Mouse (Mus musculus) C2C12 (cell line): ENCODE measurements around the gene Tbl3. TPM values are rescaled to one million over a fixed set of nuclear protein-coding genes. Genes with fewer than 3 reads are reported as not detected.

Source experiments
- H3K27me3 ChIP-seq: one replicate; pipeline ENCODE4 v1.6.1; 2011; ENCODE audit not compliant: control insufficient read depth, insufficient read depth, insufficient read length
- H3K36me3 ChIP-seq: one replicate; pipeline ENCODE4 v1.6.1; 2011; ENCODE audit not compliant: control insufficient read depth, insufficient read depth
- H3K4me3 ChIP-seq: one replicate; pipeline ENCODE4 v1.5.1; 2011; ENCODE audit warnings: mild to moderate bottlenecking, control low read depth; ENCODE audit not compliant: poor library complexity, insufficient read depth, severe bottlenecking
- H3K79me2 ChIP-seq: one replicate; pipeline ENCODE4 v1.6.1; 2011; ENCODE audit not compliant: control insufficient read depth, insufficient read depth
- H3K79me3 ChIP-seq: one replicate; pipeline ENCODE4 v1.6.1; 2011; ENCODE audit warnings: low read depth, control low read depth
- H3ac ChIP-seq: one replicate; pipeline ENCODE3; 2011; ENCODE audit warnings: low read depth; ENCODE audit not compliant: control insufficient read depth, insufficient read length
- CEBPB ChIP-seq: IDR thresholded peaks from one replicate; pipeline ENCODE4 v1.6.1; 2011; ENCODE audit warnings: low read depth, mild to moderate bottlenecking, control low read depth, moderate library complexity
- CTCF ChIP-seq: IDR thresholded peaks from one replicate; pipeline ENCODE4 v1.5.1; 2011; ENCODE audit not compliant: control insufficient read depth, insufficient read depth, insufficient read length
- FOSL1 ChIP-seq: IDR thresholded peaks from one replicate; pipeline ENCODE4 v1.8.0; 2011; ENCODE audit warnings: mild to moderate bottlenecking, low read length; ENCODE audit not compliant: poor library complexity, insufficient read depth, severe bottlenecking
- MAX ChIP-seq: IDR thresholded peaks from one replicate; pipeline ENCODE4 v1.6.1; 2011; ENCODE audit warnings: mild to moderate bottlenecking, control low read depth
- MYOD1 ChIP-seq: IDR thresholded peaks from one replicate; pipeline ENCODE4 v1.6.1; 2011; ENCODE audit warnings: low read depth; ENCODE audit not compliant: control insufficient read depth, insufficient read length
- MYOG ChIP-seq: IDR thresholded peaks from one replicate; pipeline ENCODE4 v1.6.1; 2011; ENCODE audit not compliant: control insufficient read depth, insufficient read length; ENCODE audit errors: extremely low read depth
- USF1 ChIP-seq: IDR thresholded peaks from one replicate; pipeline ENCODE4 v1.6.1; 2011; ENCODE audit warnings: low read depth, mild to moderate bottlenecking, control low read depth, moderate library complexity
- polyA plus RNA-seq: library from polyadenylated mRNA; unstranded; fragments of >200 nt; fragmentation: generic; extraction: Trizol; gene quantifications from one replicate; pipeline ENCODE4 v1.2.1, GENCODE M21; 2012; ENCODE audit warnings: missing spikeins

Gene Tbl3
- polyA plus RNA-seq, 1 experiment = 83.8 TPM

GRCm38 (mm10) chr17:24717943-24718342, 10.5 kb upstream of the Tbl3 start, which contains the start of the genes Rnf151 and Rps2:
Gene Rnf151 (minus strand): TSS chr17:24718063.
Gene Rps2 (plus strand): TSS chr17:24718116.
- Histone ChIP-seq H3K79me2 (peaks cover 53% of the 10 kb centered on the region), H3ac (peak within 1 kb of the TSS; percentile 33), H3K4me3 (peak within 1 kb of the TSS; percentile 68), H3K79me3 (peaks cover 19% of the 10 kb centered on the region), H3K27me3 (no peaks in the 10 kb centered on the region), H3K36me3 (peaks cover 31% of the 10 kb centered on the region)
- no peak for TF ChIP-seq USF1
- TF ChIP-seq MYOD1 = no peak
- TF ChIP-seq CTCF = no peak
- no peak for TF ChIP-seq MYOG

GRCm38 (mm10) chr17:24716166-24716682, 8.8 kb upstream of the Tbl3 start:
- peaks cover 36% of the 10 kb centered on the region for H3K79me2 ChIP-seq
- H3K27me3 ChIP-seq = no peaks in the 10 kb centered on the region
- H3K79me3 ChIP-seq = peaks cover 7% of the 10 kb centered on the region
- H3K36me3 ChIP-seq = peaks cover 17% of the 10 kb centered on the region
- no peak overlapping the region for H3ac ChIP-seq
- TF ChIP-seq FOSL1 (no peak), MAX (no peak), CTCF (no peak), CEBPB (no peak), MYOG (no peak), MYOD1 (no peak), USF1 (no peak)
- H3K4me3 ChIP-seq = no peak overlapping the region

- H3K27me3 ChIP-seq = no peaks in the 10 kb centered on the region
- peaks cover 4% of the 10 kb centered on the region for H3K79me3 ChIP-seq
- H3ac ChIP-seq = no peak overlapping the region
- H3K79me2 ChIP-seq = peaks cover 29% of the 10 kb centered on the region
- H3K4me3 ChIP-seq = no peak overlapping the region
- no peak for TF ChIP-seq CEBPB
- no peak for TF ChIP-seq MYOD1
- TF ChIP-seq CTCF = no peak
- TF ChIP-seq FOSL1 = no peak
- H3K36me3 ChIP-seq = peaks cover 13% of the 10 kb centered on the region
Measured at GRCm38 (mm10) chr17:24715556-24715955, 8.1 kb upstream of the Tbl3 start.

- no peak overlapping the region for H3K4me3 ChIP-seq
Measured at GRCm38 (mm10) chr17:24708646-24709045, 1.2 kb upstream of the Tbl3 start.

GRCm38 (mm10) chr17:24707801-24708425, 453 bp upstream of the Tbl3 start:
- Histone ChIP-seq H3K4me3 (peak overlapping the region; percentile 96), H3ac (peak overlapping the region; percentile 86), H3K36me3 (peaks cover 21% of the 10 kb centered on the region), H3K27me3 (no peaks in the 10 kb centered on the region), H3K79me3 (peaks cover 19% of the 10 kb centered on the region), H3K79me2 (peaks cover 25% of the 10 kb centered on the region)
- TF ChIP-seq USF1 (no peak), MYOG (no peak), FOSL1 (no peak), CEBPB (no peak), CTCF (no peak), MAX (no peak), MYOD1 (no peak)

More at GRCm38 (mm10) chr17:24708646-24709045, 1.2 kb upstream of the Tbl3 start:
- Histone ChIP-seq H3K79me2 (peaks cover 25% of the 10 kb centered on the region), H3K27me3 (no peaks in the 10 kb centered on the region), H3K36me3 (peaks cover 19% of the 10 kb centered on the region), H3ac (no peak overlapping the region), H3K79me3 (peaks cover 19% of the 10 kb centered on the region)
- TF ChIP-seq MYOG = no peak
- no peak for TF ChIP-seq CTCF
- TF ChIP-seq MYOD1 = no peak
- TF ChIP-seq MAX = no peak
- no peak for TF ChIP-seq USF1
- no peak for TF ChIP-seq CEBPB
- TF ChIP-seq FOSL1 = no peak

- TF ChIP-seq CEBPB (no peak), USF1 (no peak), MYOG (no peak), MYOD1 (no peak)
- Histone ChIP-seq H3K79me3 (peaks cover 19% of the 10 kb centered on the region), H3ac (peak overlapping the region; percentile 53), H3K79me2 (peaks cover 25% of the 10 kb centered on the region), H3K27me3 (no peaks in the 10 kb centered on the region), H3K36me3 (peaks cover 40% of the 10 kb centered on the region), H3K4me3 (no peak overlapping the region)
Measured at GRCm38 (mm10) chr17:24705821-24706220, 1.6 kb downstream of the Tbl3 start.
